Mouse (Mus musculus) bone marrow macrophage, adult 2 months (primary cell): Measurements from ENCODE around the gene Kif20b.

ENCODE experiments used
- CTCF ChIP-seq: IDR thresholded peaks from 2 replicates; pipeline ENCODE4 v1.5.1; 2012; ENCODE audit warnings: low read depth, mild to moderate bottlenecking, low read length, moderate library complexity
- POLR2A ChIP-seq: IDR thresholded peaks from 2 replicates; pipeline ENCODE4 v1.6.1; 2012; ENCODE audit warnings: mild to moderate bottlenecking, low read depth, low read length, borderline replicate concordance

- TF ChIP-seq CTCF (no peak), POLR2A (no peak)
These were observed 422 bp downstream of the Kif20b start for GRCm38 (mm10) chr19:34922603-34922963.
